Mouse (Mus musculus) lung, postnatal 0 days (tissue): Measurements from ENCODE around the gene Creg1. TPM values are rescaled to one million over a fixed set of nuclear protein-coding genes. Genes with fewer than 3 reads are reported as not detected.

Experiments
- ATAC-seq: fragments of 200-750 bp; cut with Nextera tagmentation; 2 replicates; pipeline ENCODE4 v1.8.0; 2017; ENCODE audit warnings: moderate library complexity
- DNase-seq: peaks from one replicate; pipeline ENCODE4 v3.0.0-alpha.2; 2016; ENCODE audit warnings: low spot score
- H3K27ac ChIP-seq: fragments of 300-500 bp; sonication (generic); 2 replicates; pipeline ENCODE4 v1.5.1; 2014; ENCODE audit warnings: antibody characterized with exemption, mild to moderate bottlenecking, low read length, mixed read lengths
- H3K27me3 ChIP-seq: fragments of 300-500 bp; sonication (generic); replicated peaks from 2 replicates; pipeline ENCODE4 v1.6.1; 2014; ENCODE audit warnings: low read length, mixed read lengths; ENCODE audit not compliant: insufficient read depth
- H3K36me3 ChIP-seq: fragments of 300-500 bp; sonication (generic); 2 replicates; pipeline ENCODE4 v1.6.1; 2014; ENCODE audit warnings: low read length, mixed read lengths; ENCODE audit not compliant: insufficient read depth
- H3K4me1 ChIP-seq: fragments of 300-500 bp; sonication (generic); 2 replicates; pipeline ENCODE4 v1.6.1; 2014; ENCODE audit warnings: antibody characterized with exemption, low read depth, low read length, mixed read lengths; ENCODE audit not compliant: insufficient read depth
- H3K4me2 ChIP-seq: fragments of 300-500 bp; sonication (generic); replicated peaks from 2 replicates; pipeline ENCODE4 v1.6.1; 2014; ENCODE audit warnings: low read depth, mild to moderate bottlenecking, low read length, moderate library complexity, mixed read lengths
- H3K4me3 ChIP-seq: fragments of 300-500 bp; sonication (generic); 2 replicates; pipeline ENCODE4 v1.5.1; 2014; ENCODE audit warnings: low read depth, low read length
- H3K9ac ChIP-seq: fragments of 300-500 bp; sonication (generic); replicated peaks from 2 replicates; pipeline ENCODE4 v1.6.1; 2014; ENCODE audit warnings: low read depth, mild to moderate bottlenecking
- H3K9me3 ChIP-seq: fragments of 300-500 bp; sonication (generic); 2 replicates; pipeline ENCODE4 v1.6.1; 2016; ENCODE audit warnings: low read length, mixed read lengths
- CTCF ChIP-seq: IDR thresholded peaks from 2 replicates; pipeline ENCODE4 v1.5.1; 2016; ENCODE audit warnings: antibody characterized with exemption, mild to moderate bottlenecking
- EP300 ChIP-seq: IDR thresholded peaks from 2 replicates; pipeline ENCODE4 v1.6.1; 2016; ENCODE audit warnings: antibody characterized with exemption, mild to moderate bottlenecking, control low read depth
- WGBS: fragments of 180-500 bp; shearing (Covaris S2); extraction: QIAGEN DNeasy Blood & Tissue Kit; methylation state at CpG from one replicate; pipeline ENCODE4 v1.1.7; 2014; 5-methylcytosine and 5-hydroxymethylcytosine counted together
- polyA plus RNA-seq: library from polyadenylated mRNA; unstranded; fragments of >200 nt; fragmentation: Nextera tagmentation; extraction: Ambion mirVana; gene quantifications from 2 replicates; pipeline ENCODE4 v1.2.1, GENCODE M21; 2015

Gene Creg1
- polyA plus RNA-seq, 1 experiment from 2014 or later = 148 TPM

DNA sequence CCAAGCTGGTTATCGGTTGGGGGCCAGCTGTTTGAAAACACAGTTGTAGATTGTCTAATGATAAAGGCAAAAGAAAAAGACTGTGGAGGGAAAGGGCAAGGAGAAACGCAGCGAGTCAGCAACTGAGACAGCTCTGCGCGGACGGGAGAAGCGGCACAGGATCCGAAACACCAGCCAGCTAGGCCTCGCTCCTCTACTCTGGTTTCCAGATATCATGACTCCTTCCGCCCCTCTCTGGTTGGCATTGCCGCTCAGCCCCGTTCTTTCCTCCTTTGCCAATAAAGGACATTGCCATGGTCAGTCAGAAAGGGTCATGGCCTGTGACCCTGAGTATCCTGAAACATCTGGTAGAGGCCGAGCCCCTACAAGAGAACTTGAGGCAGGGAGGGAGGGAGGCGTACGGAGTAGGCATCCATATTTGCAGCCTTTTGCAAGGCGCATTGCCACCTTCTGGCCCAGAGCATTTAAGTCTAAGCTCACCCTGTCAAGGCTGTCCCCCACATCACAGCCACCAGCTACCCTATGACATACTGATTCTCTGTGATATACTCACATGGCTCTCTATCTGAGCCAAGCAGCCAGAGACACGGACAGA lies 25.6 kb downstream of the Creg1 start:
- Histone ChIP-seq H3K36me3 (no peaks in the 10 kb centered on the region), H3K27me3 (no peaks in the 10 kb centered on the region), H3K4me3 (no peak overlapping the region), H3K9me3 (no peaks in the 10 kb centered on the region), H3K4me1 (no peaks in the 10 kb centered on the region), H3K9ac (no peak overlapping the region), H3K27ac (no peak overlapping the region), H3K4me2 (no peak overlapping the region)
- DNase-seq (no peak), ATAC-seq (no peak)
- TF ChIP-seq EP300 (no peak), CTCF (no peak)
- 84% methylated on average over 17 of the region's 17 CpGs for WGBS

DNA sequence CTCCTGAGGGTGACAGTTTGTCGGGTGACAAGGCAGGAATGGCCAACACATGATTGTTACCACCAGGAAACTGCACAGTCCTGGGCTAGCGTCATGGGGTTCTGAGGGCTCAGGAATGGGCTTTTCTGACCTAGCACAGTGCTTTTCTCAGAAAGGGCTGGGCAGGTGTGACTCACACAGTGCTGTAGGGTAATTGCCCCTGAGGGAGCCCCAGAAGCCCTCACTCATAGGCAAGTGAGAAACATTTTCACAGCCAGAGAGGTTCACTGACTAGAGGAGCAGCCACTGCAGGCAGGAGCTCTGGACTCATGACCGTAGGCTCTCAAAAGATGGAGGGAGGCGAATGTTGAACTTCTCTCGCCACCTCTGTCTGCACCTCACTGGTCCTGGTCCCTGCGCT lies 26.4 kb downstream of the Creg1 start:
- H3K27me3 ChIP-seq = no peaks in the 10 kb centered on the region
- H3K9me3 ChIP-seq = no peaks in the 10 kb centered on the region
- no peaks in the 10 kb centered on the region for H3K36me3 ChIP-seq
- 94% methylated on average over 6 of the region's 6 CpGs for WGBS
- ATAC-seq (no peak), DNase-seq (no peak)
- no peaks in the 10 kb centered on the region for H3K4me1 ChIP-seq
- no peak overlapping the region for H3K4me3 ChIP-seq
- no peak overlapping the region for H3K4me2 ChIP-seq
- no peak for TF ChIP-seq EP300
- no peak for TF ChIP-seq CTCF
- H3K27ac ChIP-seq = no peak overlapping the region
- H3K9ac ChIP-seq = no peak overlapping the region

DNA sequence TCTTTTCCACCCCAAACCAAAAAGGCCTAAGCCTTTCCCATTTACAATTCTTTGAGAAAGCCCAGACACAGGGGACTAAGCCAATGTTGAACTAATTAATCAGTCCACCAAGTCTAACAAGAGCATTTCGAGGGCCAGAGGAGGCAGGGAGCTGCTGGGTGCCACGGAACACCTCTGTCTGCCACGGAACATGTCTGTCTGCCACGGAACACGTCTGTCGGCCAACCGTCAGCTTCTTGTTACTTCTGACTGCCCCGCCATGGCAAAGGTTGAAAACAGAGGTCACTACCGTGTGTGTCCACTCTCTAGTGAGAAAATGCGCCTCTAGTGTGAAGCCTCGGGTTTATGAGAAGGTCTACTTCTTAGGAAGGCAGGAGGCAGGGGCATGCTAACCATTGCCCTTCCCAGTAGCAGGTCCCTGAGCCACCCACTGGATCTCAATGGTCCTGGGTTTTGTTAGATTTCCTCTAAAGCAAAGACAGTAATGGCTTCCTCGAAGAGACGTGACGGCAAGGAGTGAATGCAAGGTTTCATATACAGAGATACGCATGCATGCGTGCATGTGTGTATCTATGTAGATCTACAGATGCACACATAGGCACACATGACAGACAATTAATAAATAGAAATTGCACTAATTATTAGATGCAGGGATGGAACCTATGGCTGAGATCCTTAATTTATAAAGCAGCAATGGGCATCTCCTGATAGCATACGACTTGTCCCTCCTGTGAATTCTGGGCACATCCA lies 27.1 kb downstream of the Creg1 start:
- Histone ChIP-seq H3K27ac (no peak overlapping the region), H3K4me3 (no peak overlapping the region), H3K4me1 (no peaks in the 10 kb centered on the region), H3K36me3 (no peaks in the 10 kb centered on the region), H3K27me3 (no peaks in the 10 kb centered on the region), H3K9me3 (no peaks in the 10 kb centered on the region), H3K9ac (no peak overlapping the region), H3K4me2 (no peak overlapping the region)
- DNase-seq = no peak
- 93% methylated on average over 17 of the region's 17 CpGs for WGBS
- no peak for ATAC-seq
- TF ChIP-seq EP300 (no peak), CTCF (no peak)

DNA sequence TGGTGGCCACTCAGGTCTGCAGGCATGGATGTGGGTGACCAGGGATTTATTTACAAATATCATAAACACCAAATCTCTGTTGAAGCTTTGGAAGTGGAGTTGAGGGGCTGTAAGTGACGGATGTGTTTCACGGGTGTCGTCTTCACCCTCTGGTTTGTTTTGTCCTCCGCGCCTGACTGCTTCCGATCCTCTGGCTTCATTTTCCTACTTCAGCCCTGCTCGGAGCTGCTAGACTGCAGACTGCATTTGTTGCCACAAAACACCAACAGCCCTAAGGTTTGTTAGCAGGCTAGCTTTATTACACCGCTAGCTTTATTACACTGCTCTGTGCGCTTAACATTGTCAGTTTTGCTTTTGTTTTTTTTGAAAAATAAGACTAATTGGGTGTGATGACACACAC lies 27.9 kb downstream of the Creg1 start:
- H3K4me2 ChIP-seq = no peak overlapping the region

DNA sequence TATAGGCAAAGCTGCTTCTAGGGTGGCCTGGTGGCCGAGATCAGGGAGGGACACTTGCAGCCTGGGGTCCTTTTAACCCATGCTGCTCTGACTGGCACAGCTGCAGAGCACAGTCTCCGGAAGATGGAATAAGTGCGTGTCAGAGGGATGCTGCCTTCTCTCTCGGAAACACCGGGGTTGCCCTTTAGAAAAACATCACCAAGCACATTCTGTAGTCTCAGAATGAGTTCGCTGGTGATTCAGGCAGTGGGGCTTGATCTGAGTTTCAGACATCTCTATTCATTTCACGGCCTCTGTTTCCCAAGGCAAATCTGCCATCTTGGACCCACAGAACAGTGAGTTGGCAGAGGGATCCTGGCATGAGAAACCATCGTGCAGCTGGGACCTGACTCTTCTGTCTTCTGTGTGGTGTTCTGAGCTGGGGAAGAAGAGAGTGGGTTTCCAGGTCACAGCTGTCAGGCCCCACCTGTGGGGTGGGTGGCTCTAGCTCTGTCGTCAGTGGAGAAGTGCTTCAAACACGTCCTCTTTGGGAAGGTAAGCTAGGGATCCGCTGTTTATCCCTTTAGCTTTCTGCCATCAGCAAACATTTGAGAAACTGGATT lies 38.3 kb downstream of the Creg1 start:
- no peaks in the 10 kb centered on the region for H3K27me3 ChIP-seq
- no peak overlapping the region for H3K4me3 ChIP-seq
- no peak for TF ChIP-seq EP300
- no peak for TF ChIP-seq CTCF
- no peaks in the 10 kb centered on the region for H3K9me3 ChIP-seq
- DNase-seq (no peak), ATAC-seq (no peak)
- H3K27ac ChIP-seq = no peak overlapping the region
- H3K36me3 ChIP-seq = no peaks in the 10 kb centered on the region
- WGBS = 74% methylated on average over 11 of the region's 11 CpGs
- H3K9ac ChIP-seq = no peak overlapping the region
- H3K4me1 ChIP-seq = no peaks in the 10 kb centered on the region
- no peak overlapping the region for H3K4me2 ChIP-seq

More for the DNA sequence above, 27.9 kb downstream of the Creg1 start:
- Histone ChIP-seq H3K36me3 (no peaks in the 10 kb centered on the region), H3K4me3 (no peak overlapping the region), H3K27me3 (no peaks in the 10 kb centered on the region), H3K4me1 (no peaks in the 10 kb centered on the region), H3K9ac (no peak overlapping the region), H3K27ac (no peak overlapping the region), H3K9me3 (no peaks in the 10 kb centered on the region)
- DNase-seq (no peak), ATAC-seq (no peak)
- TF ChIP-seq CTCF = no peak
- TF ChIP-seq EP300 = no peak
- WGBS = 73% methylated on average over 9 of the region's 9 CpGs

DNA sequence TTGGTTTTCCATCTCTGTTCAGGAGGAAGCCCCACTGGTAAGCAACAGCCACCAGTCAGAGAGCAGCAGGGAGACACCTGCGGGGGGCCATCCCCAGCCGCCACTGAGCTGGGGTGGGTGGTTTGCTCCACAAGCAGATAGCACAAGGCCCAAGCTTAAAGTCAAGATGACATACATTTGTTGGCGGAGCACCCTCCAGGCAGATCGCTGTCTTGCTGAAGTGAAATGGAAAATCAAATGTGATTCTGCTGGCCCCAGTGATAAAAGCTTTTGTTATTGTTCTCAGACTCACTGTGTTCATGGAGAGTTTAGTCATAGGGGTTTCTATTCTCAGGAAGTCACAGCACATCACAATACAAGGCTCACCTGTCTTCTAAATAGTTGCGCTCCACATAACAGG lies 39.6 kb downstream of the Creg1 start:
- no peak overlapping the region for H3K4me2 ChIP-seq
- no peak overlapping the region for H3K9ac ChIP-seq
- no peaks in the 10 kb centered on the region for H3K27me3 ChIP-seq
- H3K27ac ChIP-seq = no peak overlapping the region
- no peaks in the 10 kb centered on the region for H3K36me3 ChIP-seq
- H3K4me1 ChIP-seq = no peaks in the 10 kb centered on the region
- TF ChIP-seq CTCF = no peak
- no peak for TF ChIP-seq EP300
- no peaks in the 10 kb centered on the region for H3K9me3 ChIP-seq
- WGBS = 92% methylated on average over 5 of the region's 5 CpGs
- no peak overlapping the region for H3K4me3 ChIP-seq
- ATAC-seq (no peak), DNase-seq (no peak)
